Mouse (Mus musculus) neutrophil, adult 59 days (primary cell): ENCODE data around the gene Atp6ap1. TPM values are rescaled to one million over a fixed set of nuclear protein-coding genes. Genes with fewer than 3 reads are reported as not detected.

Experiments used
- total RNA-seq, 2 experiments: library from RNA; stranded (reverse); gene quantifications; 1 replicate in 1 of 2; 2 replicates in 1 of 2; pipeline ENCODE4 v1.2.4; 2023

Gene Atp6ap1
- 100 to 1,000 TPM; 179 to 189 TPM for total RNA-seq

DNA sequence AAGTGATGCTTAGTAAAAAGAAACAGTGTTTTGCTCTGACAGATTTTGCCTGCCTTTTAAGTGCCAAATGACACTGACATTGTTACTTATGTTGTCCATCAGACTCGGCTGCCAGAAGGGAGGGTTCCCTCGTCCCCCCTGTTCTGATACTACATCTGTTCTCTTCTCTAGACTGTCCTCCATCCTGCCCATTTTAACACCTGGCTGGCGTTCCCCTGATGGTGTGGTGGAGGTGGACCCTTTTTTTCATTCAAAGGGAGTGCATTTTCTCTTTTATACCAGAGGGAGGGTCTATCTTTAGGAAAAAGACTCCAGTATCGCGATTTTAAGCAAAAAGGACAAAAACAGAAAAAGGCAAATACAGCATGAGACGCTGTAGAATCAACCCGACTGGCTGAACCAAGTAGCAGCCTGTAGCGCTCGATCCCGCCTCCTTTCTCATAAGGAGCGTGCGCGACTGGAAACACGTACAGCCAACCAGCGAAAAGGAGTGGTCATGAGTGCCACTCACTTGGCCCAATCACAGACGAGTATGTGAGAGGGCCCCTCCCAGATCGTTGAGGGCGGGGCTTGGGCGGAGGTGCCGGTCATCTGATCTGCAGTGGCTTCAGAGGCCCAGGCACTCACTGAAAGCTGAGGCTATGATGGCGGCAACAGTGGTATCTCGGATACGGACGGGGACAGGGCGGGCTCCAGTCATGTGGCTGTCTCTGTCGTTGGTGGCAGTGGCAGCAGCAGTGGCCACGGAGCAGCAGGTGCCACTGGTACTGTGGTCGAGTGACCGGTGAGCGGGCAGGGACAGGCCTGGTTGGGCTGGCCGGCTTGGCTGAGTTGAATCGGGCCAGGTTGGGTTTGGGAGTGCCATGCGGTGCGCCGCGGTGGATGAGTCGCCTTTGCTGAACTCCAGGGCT is at the start of gene Atp6ap1:
TSS of gene Atp6ap1 (plus strand) at position 560 of the 911 bp plus-strand sequence.

DNA sequence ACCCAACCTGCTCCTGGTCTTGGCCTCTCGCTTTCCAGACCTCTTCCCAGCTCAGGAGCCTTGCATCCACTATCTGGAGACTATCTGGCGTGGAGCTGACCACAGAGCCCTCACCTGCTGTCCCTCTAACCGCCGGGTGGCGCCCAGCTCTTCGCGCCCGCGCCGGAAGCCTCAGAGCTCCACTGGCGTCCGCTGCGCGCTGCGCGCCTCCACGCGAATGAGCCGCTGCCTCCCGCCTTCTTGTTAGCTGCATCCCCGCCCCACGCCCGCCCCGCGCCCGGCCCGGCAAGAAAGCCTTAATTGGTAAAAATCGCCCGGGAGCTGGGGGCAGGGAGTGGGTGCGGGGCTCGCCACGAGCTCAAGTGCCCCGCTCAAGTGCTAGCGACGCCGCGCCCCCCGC is 47.3 kb upstream of the Atp6ap1 start, which contains the start of gene Flna:
TSS of gene Flna (minus strand) at position 206 of the 400 bp plus-strand sequence.

DNA sequence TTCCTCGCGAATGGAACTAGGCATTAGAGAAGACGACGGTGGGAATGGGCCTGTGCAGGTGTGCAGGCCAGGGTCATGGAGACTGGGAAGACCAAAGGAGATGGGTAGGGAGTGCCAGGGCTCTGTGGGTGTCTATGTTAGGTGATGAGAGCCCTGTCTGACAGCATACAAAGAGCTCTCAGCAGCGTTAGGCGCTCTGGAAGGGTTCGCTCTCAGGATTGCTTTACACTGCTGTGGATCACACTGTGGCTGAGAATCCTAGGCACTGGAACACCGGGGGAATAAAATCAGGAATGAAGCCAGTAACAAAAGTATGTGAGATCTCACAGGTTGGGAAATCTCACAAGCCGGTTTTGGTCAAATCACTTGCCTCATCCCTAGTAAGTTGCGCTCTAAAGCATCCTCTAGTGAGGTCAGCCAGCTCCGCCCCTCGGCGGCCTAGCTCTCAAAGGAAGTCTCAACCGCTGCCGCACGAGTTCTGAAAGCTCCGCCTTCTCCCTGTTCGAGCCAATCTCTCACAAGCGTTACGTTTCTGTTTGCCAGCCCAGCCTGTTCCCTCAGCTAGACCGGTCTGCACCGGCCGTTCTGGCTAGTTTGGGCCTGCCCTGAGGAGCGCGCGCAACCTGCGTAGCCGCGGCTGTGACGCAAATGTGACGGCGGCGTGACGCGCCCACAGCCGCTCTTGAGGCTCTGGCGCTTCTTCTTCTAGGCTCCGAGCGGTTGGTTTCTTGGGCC is 42.6 kb upstream of the Atp6ap1 start, which contains the start of gene Emd:
TSS of gene Emd (plus strand) at position 535 of the 735 bp plus-strand sequence.

DNA sequence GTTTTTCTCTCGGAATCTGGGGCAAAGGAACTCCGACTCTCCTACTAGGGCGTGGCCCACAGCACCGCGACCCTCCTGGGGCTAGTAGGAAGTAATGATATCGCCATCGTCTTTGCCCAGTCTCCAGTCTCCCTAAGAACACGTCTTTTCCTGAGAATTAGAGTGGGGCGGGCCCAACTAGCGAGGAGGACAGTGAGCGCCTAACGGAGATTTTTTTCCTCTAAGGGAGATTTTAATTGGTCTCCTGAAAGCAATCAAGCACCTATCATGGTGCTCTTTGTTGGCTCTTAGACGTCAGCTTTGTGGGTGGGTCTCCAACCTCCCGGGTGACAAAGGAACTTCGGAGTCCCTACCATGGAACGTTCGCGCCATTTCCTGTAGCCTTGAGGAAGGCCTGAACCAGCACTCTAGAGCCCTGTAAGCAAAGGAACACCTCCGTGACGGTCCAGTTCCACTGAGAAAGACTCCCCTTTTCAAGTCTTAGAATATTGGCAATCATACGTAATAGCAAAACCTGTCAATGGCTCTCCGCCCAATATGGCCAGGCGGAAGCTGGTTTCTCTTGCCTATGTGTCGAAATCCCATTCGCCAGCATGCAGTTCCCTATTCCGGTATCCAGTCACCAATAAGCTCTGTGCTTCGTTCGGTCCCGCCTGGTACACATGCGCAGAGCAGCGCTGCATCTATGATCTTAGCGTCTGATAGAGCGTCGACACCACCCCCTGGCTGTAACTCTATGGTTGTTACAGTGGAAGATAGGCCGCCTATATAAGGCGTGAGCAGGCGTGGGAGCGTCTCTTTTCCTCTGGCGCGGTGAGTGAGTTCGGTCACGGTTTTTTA is 26.6 kb upstream of the Atp6ap1 start, which contains the start of gene Rpl10:
TSS of gene Rpl10 (plus strand) at position 751 of the 840 bp plus-strand sequence.

DNA sequence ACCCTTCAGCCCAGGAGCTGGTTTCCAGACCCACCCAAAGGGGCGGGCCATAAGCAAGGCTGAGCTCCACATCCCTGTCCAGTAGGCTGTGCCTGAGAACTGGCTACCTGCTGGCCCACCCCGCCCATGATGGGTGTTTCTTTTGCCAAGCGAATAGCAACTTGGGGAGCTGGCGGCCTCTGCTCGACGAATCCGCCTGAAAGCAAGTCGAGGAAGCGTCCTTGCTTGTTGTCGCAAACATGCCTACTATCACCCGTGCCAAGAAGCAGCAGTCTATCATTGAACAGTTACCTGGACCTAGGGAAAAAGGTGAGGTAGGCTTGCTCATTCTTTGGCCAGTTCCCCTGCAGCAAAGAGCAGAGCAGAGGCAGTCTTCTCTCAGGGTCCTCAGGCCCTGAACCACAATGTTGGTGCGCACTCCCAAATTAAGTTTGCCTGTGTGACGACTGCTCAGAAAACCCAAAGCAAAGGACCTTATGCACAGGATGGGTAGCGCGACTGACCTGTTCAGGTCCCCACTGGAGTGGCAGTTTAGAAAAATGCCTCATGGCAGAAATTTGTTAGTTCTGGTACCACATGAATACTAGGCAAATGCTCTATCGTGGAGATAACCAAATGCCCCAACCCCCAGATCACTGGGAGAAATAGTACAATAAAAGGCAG is 15.0 kb upstream of the Atp6ap1 start, which contains the start of the genes Taz and Dnase1l1:
TSS of gene Taz (plus strand) at position 181 of the 663 bp plus-strand sequence.
TSS of gene Dnase1l1 (minus strand) at position 606 of the 663 bp plus-strand sequence.

DNA sequence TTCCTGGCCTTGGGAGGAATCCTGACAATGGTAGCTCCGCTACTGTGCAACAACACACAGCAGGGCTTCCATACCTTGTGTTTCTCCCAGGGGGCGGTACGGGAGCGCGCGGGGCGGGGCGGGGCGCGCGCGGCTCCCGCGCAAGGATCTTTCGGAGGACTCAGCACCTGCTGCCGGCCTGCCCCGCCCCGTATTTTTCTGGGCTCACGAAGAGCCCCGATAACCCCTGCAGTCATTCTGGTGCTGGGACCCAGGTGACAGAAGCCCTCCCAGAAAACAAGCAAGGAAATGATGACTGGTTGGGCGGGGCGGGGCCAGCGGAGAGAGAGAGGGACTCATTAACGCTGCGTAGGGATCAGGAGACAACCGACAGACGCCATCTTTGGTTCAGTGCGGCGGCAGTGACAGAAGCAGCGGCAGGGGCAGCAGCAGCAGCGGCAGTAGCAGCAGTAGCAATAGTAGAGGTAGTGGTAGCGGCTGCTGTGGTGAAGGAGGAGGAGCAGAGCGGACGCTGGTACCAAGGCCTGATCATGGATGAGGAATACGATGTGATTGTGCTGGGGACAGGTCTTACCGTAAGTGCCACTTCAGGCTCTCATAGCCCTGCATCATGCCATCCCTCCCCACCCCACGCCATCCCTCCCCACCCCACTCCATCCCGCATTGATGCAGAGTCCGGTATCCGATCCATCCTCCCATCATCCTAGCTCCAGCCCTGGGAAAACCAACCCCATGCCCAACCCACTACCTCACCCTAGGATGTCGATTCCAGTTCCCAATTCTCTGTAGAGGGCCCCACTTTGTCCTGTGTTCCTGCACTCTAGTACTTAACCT is 8.2 kb downstream of the Atp6ap1 start, which contains the start of gene Gdi1:
TSS of gene Gdi1 (plus strand) at position 132 of the 834 bp plus-strand sequence.

DNA sequence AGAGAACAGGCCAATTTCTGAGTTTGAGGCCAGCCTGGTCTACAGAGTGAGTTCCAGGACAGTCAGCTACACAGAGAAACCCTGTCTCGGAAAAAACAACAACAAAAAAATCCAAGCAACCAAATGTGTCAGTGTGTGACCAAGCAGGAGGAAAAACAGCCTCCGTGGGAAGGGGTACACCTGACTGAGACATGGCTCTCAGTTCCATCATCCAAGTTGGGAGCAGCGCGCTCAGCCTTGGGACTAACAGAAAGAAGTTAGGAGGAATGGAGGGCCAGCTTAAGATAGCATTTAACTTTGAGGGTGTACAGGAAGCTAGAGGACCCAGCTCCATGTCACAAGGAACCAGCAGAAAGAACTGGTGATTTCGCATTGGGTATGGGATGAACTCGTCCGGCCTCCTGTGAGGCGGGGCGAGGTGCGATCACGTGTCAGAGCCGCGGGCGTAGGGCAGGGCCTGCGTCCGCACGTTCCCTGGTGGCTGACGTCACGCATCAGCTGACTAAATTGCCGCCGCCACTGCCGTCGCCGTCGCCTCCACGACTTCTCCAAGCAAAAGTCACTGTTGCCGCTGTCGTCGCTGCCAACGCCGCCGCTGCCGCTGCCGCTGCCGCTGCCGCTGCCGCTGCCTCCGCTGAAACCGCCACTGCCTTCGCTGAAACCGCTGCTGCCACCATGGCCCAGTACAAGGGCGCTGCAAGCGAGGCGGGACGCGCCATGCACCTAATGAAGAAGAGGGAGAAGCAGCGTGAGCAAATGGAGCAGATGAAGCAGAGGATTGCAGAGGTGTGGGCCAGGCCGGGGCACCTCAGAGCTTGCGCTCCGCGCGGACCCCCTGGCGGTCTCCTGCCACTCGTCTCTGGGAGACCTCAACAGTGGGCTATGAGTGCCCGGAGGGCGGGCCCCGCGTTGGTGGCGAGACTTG is 15.9 kb downstream of the Atp6ap1 start, which contains the start of gene Fam50a:
TSS of gene Fam50a (plus strand) at position 494 of the 925 bp plus-strand sequence.

DNA sequence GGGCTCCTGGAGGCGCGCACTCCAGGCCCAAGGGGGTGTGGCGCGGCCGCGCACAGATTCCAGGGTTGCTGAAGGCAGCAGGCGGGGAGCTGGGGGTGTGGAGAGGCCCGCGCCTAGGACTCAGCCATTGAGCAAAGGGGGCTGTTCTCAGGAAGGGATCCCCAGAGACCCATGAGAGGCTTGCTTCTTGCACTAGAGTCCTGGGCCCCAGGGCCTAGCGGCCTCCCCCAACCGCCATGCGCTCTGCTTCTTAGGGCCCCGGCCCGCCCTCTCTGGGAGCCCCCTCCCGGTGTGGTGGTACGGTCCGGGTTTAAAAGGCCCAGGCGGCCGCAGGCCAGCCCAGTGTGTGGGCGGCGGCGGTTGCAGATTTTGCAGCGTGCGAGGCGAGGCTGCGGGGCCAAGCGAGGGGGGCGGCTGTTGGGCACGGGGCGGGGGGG is 31.8 kb downstream of the Atp6ap1 start, which contains the start of gene Plxna3:
TSS of gene Plxna3 (plus strand) at position 342 of the 437 bp plus-strand sequence.

DNA sequence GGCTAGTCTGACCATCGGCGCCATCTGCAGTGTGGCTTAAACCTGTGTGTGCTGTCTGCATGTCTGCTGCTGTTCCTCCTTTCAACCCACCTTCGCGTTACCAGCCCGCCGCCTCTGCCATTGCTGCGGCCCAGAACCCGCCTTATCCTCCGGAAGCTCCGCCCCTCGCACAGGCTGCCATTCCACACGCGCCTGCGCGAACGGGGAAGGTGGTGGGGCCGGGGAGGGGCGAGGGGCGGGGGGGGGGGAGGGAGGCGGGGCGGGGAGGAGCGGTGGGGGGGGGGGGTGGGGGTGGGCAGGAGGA is 56.5 kb downstream of the Atp6ap1 start, which contains the start of gene Lage3:
TSS of gene Lage3 (minus strand) at position 152 of the 304 bp plus-strand sequence.

Other genes with a start within 250 kb of the Atp6ap1 start
- not detected for gene Opn1mw, start 169.6 kb upstream of the Atp6ap1 start, total RNA-seq
- gene Mecp2, start 161.7 kb upstream of the Atp6ap1 start, total RNA-seq: 10 to 100 TPM; 24.4 to 25.0 TPM
- gene Tex28, start 129.3 kb upstream of the Atp6ap1 start, total RNA-seq: not detected
- not detected for gene Tktl1, start 119.8 kb upstream of the Atp6ap1 start, total RNA-seq
- 1,000 to 10,000 TPM; 1,644 to 1,676 TPM for gene Flna, start 47.3 kb upstream of the Atp6ap1 start, total RNA-seq
- 10 to 100 TPM; 53.8 to 54.0 TPM for gene Emd, start 42.4 kb upstream of the Atp6ap1 start, total RNA-seq
- gene Rpl10, start 26.3 kb upstream of the Atp6ap1 start, total RNA-seq: 100 to 1,000 TPM; 337 to 345 TPM
- 10 to 100 TPM; 43.2 to 51.7 TPM for gene Taz, start 15.2 kb upstream of the Atp6ap1 start, total RNA-seq
- 10 to 100 TPM; 27.9 to 33.7 TPM for gene Dnase1l1, start 14.8 kb upstream of the Atp6ap1 start, total RNA-seq
- 100 to 1,000 TPM; 194 to 246 TPM for gene Gdi1, start 7.9 kb downstream of the Atp6ap1 start, total RNA-seq
- 10 to 100 TPM; 40.4 to 45.3 TPM for gene Fam50a, start 15.9 kb downstream of the Atp6ap1 start, total RNA-seq
- under 1 TPM; 0.38 to 0.90 TPM for gene Plxna3, start 32.0 kb downstream of the Atp6ap1 start, total RNA-seq
- 10 to 100 TPM; 20.4 to 28.5 TPM for gene Lage3, start 56.5 kb downstream of the Atp6ap1 start, total RNA-seq
- gene Ubl4a, start 76.1 kb downstream of the Atp6ap1 start, total RNA-seq: 10 to 100 TPM; 20.0 to 27.4 TPM
- 10 to 100 TPM; 17.6 to 19.3 TPM for gene Slc10a3, start 76.3 kb downstream of the Atp6ap1 start, total RNA-seq
- 10 to 100 TPM; 10.4 to 12.5 TPM for gene Fam3a, start 96.2 kb downstream of the Atp6ap1 start, total RNA-seq
- 10 to 100 TPM; 27.9 to 32.9 TPM for gene Ikbkg, start 96.2 kb downstream of the Atp6ap1 start, total RNA-seq
- 100 to 1,000 TPM; 396 to 418 TPM for gene G6pdx, start 132.1 kb downstream of the Atp6ap1 start, total RNA-seq
- gene Gm6880, start 184.3 kb downstream of the Atp6ap1 start, total RNA-seq: not detected